Mouse (Mus musculus) left cerebral cortex, postnatal 14 days (tissue): Measurements from ENCODE around the gene Dhx32. TPM values are rescaled to one million over a fixed set of nuclear protein-coding genes. Genes with fewer than 3 reads are reported as not detected.

Experiments used
- DNase-seq, 2 experiments: peaks; one replicate each; pipeline ENCODE4 v3.0.0; 2021 to 2022; ENCODE audit warnings: low spot score in 2 of 2, mixed read lengths in 1 of 2
- intact Hi-C: fragments of 180-260 bp; cut with DNase I; formaldehyde crosslinking; loops from one replicate; pipeline ENCODE4 v1.15.1; 2025
- total RNA-seq, 2 experiments: library from RNA; stranded (reverse); gene quantifications; 2 replicates each; pipeline ENCODE4 v1.2.3; 2021

Dhx32 gene
- total RNA-seq, 2 experiments from 2014 or later: 40.9 to 43.8 TPM

DNA sequence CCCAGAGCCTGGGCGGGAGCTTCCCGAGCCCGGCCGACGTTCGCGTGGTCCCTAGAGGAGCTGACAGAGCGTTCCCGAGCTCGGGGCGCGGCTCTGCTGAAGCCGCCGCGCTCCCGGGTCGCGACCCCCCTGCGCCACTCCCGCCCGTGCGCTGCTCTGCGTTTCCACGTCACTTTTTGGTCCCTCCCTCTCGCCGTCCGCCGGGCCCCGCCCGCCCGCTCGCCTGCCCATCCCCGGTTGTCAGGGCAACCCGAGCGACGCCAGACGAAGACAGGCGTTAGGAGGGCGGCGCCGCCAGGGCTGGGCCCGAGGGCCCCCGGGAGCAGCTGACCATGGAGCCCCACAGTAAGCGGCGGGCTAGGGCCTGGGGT, 5.9 kb downstream of the Dhx32 start, which contains the start of gene Fank1:
Gene Fank1 (plus strand): TSS at position 236 of the 371 bp plus-strand sequence.
- peak; percentile 82 to 85 for DNase-seq
- intact Hi-C loops: loop anchor here (5.0 kb wide), 1 partner anchor 69 kb away; the partner anchor contains the start of gene Bccip

- intact Hi-C loops: loop anchor here (2.0 to 5.0 kb wide), 2 partner anchors 47 to 69 kb away; partner anchors contain the start of gene Bccip
- DNase-seq: peak in 1 of 2 experiments; percentile 31
Measured at GRCm38 (mm10) chr7:133775796-133776625, 6.5 kb downstream of the Dhx32 start.

- DNase-seq: no peak
- intact Hi-C loops: loop anchor here (2.0 to 5.0 kb wide), 2 partner anchors 46 to 68 kb away; partner anchors contain the start of gene Bccip
Measured at GRCm38 (mm10) chr7:133775179-133775578, 7.3 kb downstream of the Dhx32 start.

DNA sequence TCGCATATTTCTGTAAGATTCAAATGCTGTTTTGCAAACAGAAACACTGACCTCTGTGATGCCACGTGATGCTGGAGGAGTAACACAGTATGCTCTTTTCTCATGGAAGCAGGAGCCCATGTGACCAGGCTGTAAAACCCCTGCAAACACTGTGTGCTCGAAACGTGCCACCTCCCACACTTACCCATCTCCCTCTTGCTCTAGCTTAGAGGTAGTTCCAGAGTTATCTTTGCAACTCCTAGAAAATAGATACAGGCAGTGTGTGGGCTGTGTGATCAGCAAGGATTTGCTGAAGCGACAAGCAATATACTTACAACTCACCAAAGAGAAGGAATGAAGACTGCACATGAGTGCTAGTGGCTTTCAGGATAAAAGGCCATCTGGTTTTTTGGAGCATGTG, 14.0 kb downstream of the Dhx32 start:
- peak; percentile 34 to 72 for DNase-seq
- intact Hi-C loops: no loop called here

DNA sequence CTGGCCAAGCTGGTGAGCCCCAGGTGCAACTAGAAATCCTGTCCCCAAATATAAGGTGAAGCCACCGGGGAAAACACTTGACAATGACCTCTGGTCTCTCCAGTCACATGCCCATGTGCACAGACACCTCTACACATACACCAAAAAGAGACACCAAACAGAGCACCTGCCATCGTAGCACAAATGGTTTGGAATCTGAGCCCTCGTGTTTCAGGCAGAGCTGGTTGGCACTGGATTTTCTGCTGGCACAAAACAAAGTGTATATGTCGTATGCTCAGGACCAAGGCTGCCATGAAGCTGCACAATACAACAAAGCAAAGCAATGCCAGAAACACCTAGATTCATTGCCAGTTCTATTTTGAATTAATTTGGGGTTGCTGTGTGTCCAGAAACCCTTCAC, 14.5 kb downstream of the Dhx32 start:
- intact Hi-C loops: no loop called here
- no peak for DNase-seq

- intact Hi-C loops: no loop called here
- peak; percentile 69 to 72 for DNase-seq
Measured at GRCm38 (mm10) chr7:133765849-133766243, 16.7 kb downstream of the Dhx32 start.

- no peak for DNase-seq
- intact Hi-C loops: no loop called here
Measured at GRCm38 (mm10) chr7:133765240-133765848, 17.2 kb downstream of the Dhx32 start.

GRCm38 (mm10) chr7:133764425-133764824, 18.1 kb downstream of the Dhx32 start:
- no peak for DNase-seq
- intact Hi-C loops: no loop called here

GRCm38 (mm10) chr7:133762696-133763095, 19.8 kb downstream of the Dhx32 start:
- no peak for DNase-seq
- intact Hi-C loops: no loop called here

DNA sequence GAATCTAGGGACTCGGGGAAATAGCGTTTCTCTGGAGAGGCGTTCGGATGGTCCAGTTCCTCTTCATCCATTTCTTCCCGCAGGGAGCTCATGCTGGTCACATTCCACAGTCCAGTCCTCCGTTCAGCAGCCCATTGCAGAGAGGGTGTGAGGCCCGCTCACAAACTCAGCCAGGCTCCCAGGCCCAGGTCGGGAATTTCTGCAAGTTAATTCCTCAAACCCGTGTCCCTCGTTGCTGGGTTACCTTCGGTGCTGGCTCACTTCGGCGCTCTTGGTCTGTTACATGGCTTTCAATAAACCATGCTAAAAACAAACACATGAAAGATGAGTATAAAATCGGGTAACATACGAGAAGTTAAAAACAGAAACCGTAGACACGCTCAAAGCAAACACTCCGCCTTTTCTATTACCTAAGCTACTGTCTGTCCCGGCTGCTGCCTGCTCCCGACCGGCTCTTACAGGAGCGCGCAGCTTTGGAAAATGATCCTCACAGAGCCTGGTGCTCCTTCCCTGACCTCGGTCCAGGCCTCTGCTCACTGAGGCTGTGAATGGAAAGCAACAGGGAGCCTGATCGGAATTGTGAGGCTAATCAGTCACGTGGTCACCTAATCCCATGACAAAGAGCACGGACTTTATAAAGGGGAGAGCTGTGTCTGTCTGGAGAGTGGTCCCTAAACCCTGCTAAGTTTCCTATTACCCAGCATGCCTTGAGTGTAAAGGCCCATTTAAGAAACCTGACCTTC, 22.7 kb downstream of the Dhx32 start:
- DNase-seq: no peak
- intact Hi-C loops: no loop called here

- no peak for DNase-seq
- intact Hi-C loops: no loop called here
Measured at GRCm38 (mm10) chr7:133758716-133759115, 23.8 kb downstream of the Dhx32 start.

GRCm38 (mm10) chr7:133757961-133758455, 24.5 kb downstream of the Dhx32 start:
- intact Hi-C loops: no loop called here
- no peak for DNase-seq

DNA sequence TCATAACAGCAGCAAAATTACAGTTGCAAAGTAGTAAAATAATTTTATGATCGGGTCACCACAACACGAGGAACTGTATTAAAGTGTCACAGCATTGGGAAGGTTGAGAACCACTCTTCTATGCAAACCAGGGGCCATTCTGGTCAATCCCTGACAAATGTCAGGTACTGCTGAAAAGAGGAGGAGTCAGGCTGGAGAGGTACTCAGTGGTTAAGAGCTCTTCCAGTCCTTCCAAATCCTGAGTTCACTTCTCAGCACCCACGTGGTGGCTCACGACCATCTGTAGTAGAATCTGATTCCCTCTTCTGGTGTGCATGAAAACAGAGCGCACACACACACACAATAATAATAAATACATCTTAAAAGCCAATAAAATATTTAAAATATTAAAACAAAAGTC, 31.4 kb downstream of the Dhx32 start:
- intact Hi-C loops: no loop called here

DNA sequence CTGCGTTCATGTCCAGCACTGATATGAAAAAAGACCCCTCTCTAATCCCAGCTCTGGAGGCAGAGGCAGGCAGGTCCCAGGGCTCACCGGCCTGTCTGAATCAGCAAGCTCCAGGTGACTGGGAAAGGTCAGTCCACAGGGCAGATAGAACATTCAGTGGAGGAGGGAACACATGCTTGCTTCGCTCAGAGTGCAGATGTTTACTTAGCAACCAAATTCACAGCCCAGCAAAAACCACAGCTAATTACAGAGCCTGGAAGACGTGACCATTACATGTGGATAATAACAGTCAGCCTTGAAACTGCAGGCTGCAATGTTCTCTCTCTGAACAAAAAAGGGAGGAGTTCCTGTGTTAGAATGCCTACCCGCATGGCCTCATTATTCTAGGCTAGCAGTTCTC, 31.9 kb downstream of the Dhx32 start:
- DNase-seq: no peak
- intact Hi-C loops: no loop called here

More for the DNA sequence above, 31.4 kb downstream of the Dhx32 start:
- no peak for DNase-seq

- DNase-seq: no peak
Measured at GRCm38 (mm10) chr7:133748753-133749152, 33.8 kb downstream of the Dhx32 start.

GRCm38 (mm10) chr7:133747372-133747771, 35.2 kb downstream of the Dhx32 start:
- no peak for DNase-seq
- intact Hi-C loops: no loop called here

More at GRCm38 (mm10) chr7:133748753-133749152, 33.8 kb downstream of the Dhx32 start:
- intact Hi-C loops: no loop called here

GRCm38 (mm10) chr7:133744701-133745100, 37.8 kb downstream of the Dhx32 start:
- intact Hi-C loops: no loop called here
- no peak for DNase-seq

GRCm38 (mm10) chr7:133744209-133744608, 38.3 kb downstream of the Dhx32 start:
- intact Hi-C loops: no loop called here
- DNase-seq: no peak

- intact Hi-C loops: no loop called here
- no peak for DNase-seq
Measured at GRCm38 (mm10) chr7:133743611-133744010, 38.9 kb downstream of the Dhx32 start.
